Mouse (Mus musculus) forebrain, embryonic 11.5 days (tissue): ENCODE results near the gene Ctsl. TPM values are rescaled to one million over a fixed set of nuclear protein-coding genes. Genes with fewer than 3 reads are reported as not detected.

Experiments
- ATAC-seq: fragments of 200-750 bp; cut with Nextera tagmentation; replicated peaks from 2 replicates; pipeline ENCODE4 v1.8.0; 2017; ENCODE audit warnings: moderate TSS enrichment; ENCODE audit not compliant: low FRiP score
- DNase-seq: peaks from one replicate; pipeline ENCODE4 v3.0.0-alpha.2; 2017; ENCODE audit warnings: low spot score
- H3K27ac ChIP-seq: fragments of 300-500 bp; sonication (generic); 2 replicates; pipeline ENCODE4 v1.5.1; 2014; ENCODE audit warnings: low read depth, low read length
- H3K27me3 ChIP-seq: fragments of 300-500 bp; sonication (generic); 2 replicates; pipeline ENCODE4 v1.6.1; 2014; ENCODE audit warnings: mild to moderate bottlenecking, low read length, mixed read lengths; ENCODE audit not compliant: control insufficient read depth, insufficient read depth
- H3K36me3 ChIP-seq: fragments of 300-500 bp; sonication (generic); 2 replicates; pipeline ENCODE4 v1.6.1; 2014; ENCODE audit warnings: mild to moderate bottlenecking, low read length, moderate library complexity, mixed read lengths; ENCODE audit not compliant: control insufficient read depth, insufficient read depth
- H3K4me1 ChIP-seq: fragments of 300-500 bp; sonication (generic); replicated peaks from 2 replicates; pipeline ENCODE4 v1.6.1; 2014; ENCODE audit warnings: low read length, mixed read lengths; ENCODE audit not compliant: control insufficient read depth, insufficient read depth
- H3K4me2 ChIP-seq: fragments of 300-500 bp; sonication (generic); 2 replicates; pipeline ENCODE4 v1.6.1; 2014; ENCODE audit warnings: low read depth, mild to moderate bottlenecking, low read length, moderate library complexity, mixed read lengths; ENCODE audit not compliant: severe bottlenecking
- H3K4me3 ChIP-seq: fragments of 300-500 bp; sonication (generic); 2 replicates; pipeline ENCODE4 v1.5.1; 2014; ENCODE audit warnings: low read depth, low read length
- H3K9ac ChIP-seq: fragments of 300-500 bp; sonication (generic); 2 replicates; pipeline ENCODE4 v1.6.1; 2014; ENCODE audit warnings: low read length
- H3K9me3 ChIP-seq: fragments of 300-500 bp; sonication (generic); 2 replicates; pipeline ENCODE4 v1.6.1; 2016; ENCODE audit warnings: low read length, mixed read lengths; ENCODE audit not compliant: control insufficient read depth
- WGBS: fragments of 180-500 bp; shearing (Covaris S2); extraction: QIAGEN DNeasy Blood & Tissue Kit; methylation state at CpG from one replicate; pipeline ENCODE4 v1.1.7; 2014; 5-methylcytosine and 5-hydroxymethylcytosine counted together
- polyA plus RNA-seq: library from polyadenylated mRNA; unstranded; fragments of >200 nt; fragmentation: Nextera tagmentation; extraction: Ambion mirVana; gene quantifications from 2 replicates; pipeline ENCODE4 v1.2.1, GENCODE M21; 2014

The Ctsl gene
- polyA plus RNA-seq, 1 experiment from 2014 or later: 122 TPM

DNA sequence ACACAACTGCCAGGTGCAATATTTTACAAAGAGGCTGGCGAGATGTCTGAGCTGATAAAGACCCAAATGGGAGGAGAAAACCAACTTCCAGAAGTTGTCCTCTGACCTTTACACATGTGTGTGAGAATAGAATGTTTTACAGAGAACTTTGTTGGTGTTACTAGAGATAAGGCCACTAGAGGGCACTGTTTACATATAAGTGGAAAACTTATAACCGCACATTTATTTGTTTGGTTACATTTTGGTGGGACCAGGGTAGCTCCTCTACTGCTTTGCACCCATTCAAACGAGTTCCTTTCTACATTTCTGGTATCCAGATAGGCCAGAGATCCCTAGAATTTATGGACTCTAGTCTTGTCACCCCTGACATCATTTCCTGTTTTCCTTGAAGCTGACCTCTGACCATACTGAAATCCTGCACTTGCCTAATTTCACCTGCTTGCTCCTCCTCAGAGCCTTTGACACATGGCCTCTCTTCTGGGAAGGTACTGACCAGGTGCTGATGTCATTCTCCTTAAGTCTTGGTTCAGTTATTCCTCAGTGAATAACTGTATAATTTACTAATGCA is 55.1 kb downstream of the Ctsl start:
- no peak overlapping the region for H3K9ac ChIP-seq
- H3K27ac ChIP-seq: no peak overlapping the region
- no peak overlapping the region for H3K4me2 ChIP-seq
- no peaks in the 10 kb centered on the region for H3K27me3 ChIP-seq
- DNase-seq (no peak), ATAC-seq (no peak)
- H3K4me1 ChIP-seq: no peaks in the 10 kb centered on the region
- no peaks in the 10 kb centered on the region for H3K9me3 ChIP-seq
- H3K4me3 ChIP-seq: no peak overlapping the region
- WGBS: 2% methylated on average over 3 of the region's 3 CpGs
- no peaks in the 10 kb centered on the region for H3K36me3 ChIP-seq

DNA sequence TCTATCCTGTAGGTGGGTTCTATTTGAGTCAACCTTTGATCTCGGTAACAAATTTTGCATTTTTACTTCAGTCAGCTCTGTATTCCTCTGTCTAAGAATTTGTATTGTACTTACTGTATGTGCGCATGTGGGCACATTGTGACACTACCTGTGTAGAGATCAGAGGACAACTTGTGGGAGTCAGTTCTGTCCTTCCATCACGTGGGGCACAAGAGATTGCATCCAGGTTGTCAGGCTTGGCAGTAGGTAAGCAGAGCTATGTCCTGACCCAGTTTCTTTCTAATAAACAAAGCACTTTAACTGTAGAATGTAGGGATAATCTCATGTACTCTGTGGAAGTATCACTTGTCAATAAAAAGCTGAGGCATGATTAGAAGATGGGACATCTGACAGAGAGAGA is 56.6 kb downstream of the Ctsl start:
- DNase-seq: no peak
- WGBS: 75% methylated on average over 3 of the region's 3 CpGs
- no peak overlapping the region for H3K27ac ChIP-seq

GRCm38 (mm10) chr13:64312916-64313289 is 57.8 kb downstream of the Ctsl start:
- Histone ChIP-seq H3K4me3 (peak overlapping the region; percentile 65), H3K9ac (peak overlapping the region; percentile 4; the same call in 1 of the 2 replicates), H3K4me1 (no peaks in the 10 kb centered on the region), H3K27ac (no peak overlapping the region), H3K27me3 (no peaks in the 10 kb centered on the region), H3K4me2 (peak overlapping the region; percentile 54), H3K9me3 (no peaks in the 10 kb centered on the region), H3K36me3 (no peaks in the 10 kb centered on the region)
- no peak for DNase-seq
- ATAC-seq: peak; percentile 52; the same call in 1 of the 2 replicates
- 0% methylated on average over 2 of the region's 2 CpGs for WGBS

More for the DNA sequence above, 56.6 kb downstream of the Ctsl start:
- H3K4me3 ChIP-seq: no peak overlapping the region
- no peak overlapping the region for H3K4me2 ChIP-seq
- H3K4me1 ChIP-seq: no peaks in the 10 kb centered on the region
- no peaks in the 10 kb centered on the region for H3K9me3 ChIP-seq
- ATAC-seq: no peak
- no peak overlapping the region for H3K9ac ChIP-seq
- no peaks in the 10 kb centered on the region for H3K36me3 ChIP-seq
- no peaks in the 10 kb centered on the region for H3K27me3 ChIP-seq

GRCm38 (mm10) chr13:64312024-64312915 is 58.4 kb downstream of the Ctsl start, which contains the start of gene Aaed1:
TSS of gene Aaed1 (minus strand) at chr13:64312710.
- H3K4me1 ChIP-seq: no peaks in the 10 kb centered on the region
- no peaks in the 10 kb centered on the region for H3K9me3 ChIP-seq
- H3K4me3 ChIP-seq: peak within 1 kb of the TSS; percentile 65

DNA sequence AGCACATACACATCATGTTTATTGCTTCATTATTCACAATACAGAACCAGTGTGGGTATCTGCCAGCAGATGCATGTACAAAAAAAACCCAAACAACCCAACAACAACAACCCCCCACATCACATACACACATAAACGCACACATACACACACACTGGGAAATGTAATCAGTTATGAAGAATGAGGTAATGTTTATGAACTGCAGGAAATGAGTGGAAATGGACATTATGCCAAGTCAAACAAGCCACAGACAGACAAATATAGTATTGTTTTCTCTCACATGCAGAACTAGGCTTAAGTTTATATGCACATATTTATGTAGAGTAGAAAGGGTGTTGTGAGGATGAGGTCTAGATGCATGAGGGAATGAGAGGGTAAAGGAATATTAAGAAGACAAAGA is 59.4 kb downstream of the Ctsl start:
- no peaks in the 10 kb centered on the region for H3K27me3 ChIP-seq
- ATAC-seq (no peak), DNase-seq (no peak)
- WGBS: 90% methylated on average over 1 of the region's 1 CpGs
- no peaks in the 10 kb centered on the region for H3K4me1 ChIP-seq
- H3K4me2 ChIP-seq: no peak overlapping the region
- no peaks in the 10 kb centered on the region for H3K36me3 ChIP-seq
- H3K9ac ChIP-seq: no peak overlapping the region
- no peak overlapping the region for H3K4me3 ChIP-seq
- H3K9me3 ChIP-seq: no peaks in the 10 kb centered on the region
- no peak overlapping the region for H3K27ac ChIP-seq

More at GRCm38 (mm10) chr13:64312024-64312915, 58.4 kb downstream of the Ctsl start, which contains the start of gene Aaed1:
- Histone ChIP-seq H3K9ac (peak within 1 kb of the TSS; percentile 65), H3K4me2 (peak within 1 kb of the TSS; percentile 54), H3K36me3 (no peaks in the 10 kb centered on the region), H3K27me3 (no peaks in the 10 kb centered on the region), H3K27ac (peak within 1 kb of the TSS; percentile 84)
- peak; percentile 92 for ATAC-seq
- DNase-seq: peak; percentile 98
- WGBS: 1% methylated on average over 71 of the region's 74 CpGs

DNA sequence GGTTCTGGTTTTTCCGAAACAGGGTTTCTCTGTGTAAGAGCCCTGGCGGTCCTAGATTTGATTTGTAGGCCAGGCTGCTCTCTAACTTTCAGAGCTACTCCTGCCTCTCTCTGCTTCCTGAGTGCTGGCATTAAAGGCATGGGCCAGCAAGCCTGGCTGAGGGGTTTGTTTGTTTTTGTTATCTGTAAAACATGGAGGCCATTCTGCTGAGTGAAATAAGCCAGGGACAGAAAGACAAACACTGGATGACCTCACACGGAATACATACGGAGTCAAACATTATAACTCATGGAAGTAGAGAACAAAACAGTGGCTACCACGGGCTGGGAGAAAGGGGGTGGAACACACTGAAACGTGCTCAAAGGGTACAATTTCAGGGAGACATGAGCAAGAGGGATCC is 60.1 kb downstream of the Ctsl start:
- Histone ChIP-seq H3K36me3 (no peaks in the 10 kb centered on the region), H3K9ac (no peak overlapping the region), H3K4me3 (no peak overlapping the region), H3K4me1 (no peaks in the 10 kb centered on the region), H3K9me3 (no peaks in the 10 kb centered on the region), H3K4me2 (no peak overlapping the region), H3K27me3 (no peaks in the 10 kb centered on the region), H3K27ac (no peak overlapping the region)
- WGBS: 91% methylated on average over 6 of the region's 6 CpGs
- DNase-seq (no peak), ATAC-seq (no peak)

- 84% methylated on average over 11 of the region's 11 CpGs for WGBS
These were observed 60.8 kb downstream of the Ctsl start for GRCm38 (mm10) chr13:64309842-64310241.

More at GRCm38 (mm10) chr13:64309842-64310241, 60.8 kb downstream of the Ctsl start:
- no peak overlapping the region for H3K27ac ChIP-seq
- no peak overlapping the region for H3K9ac ChIP-seq
- H3K27me3 ChIP-seq: no peaks in the 10 kb centered on the region
- ATAC-seq (no peak), DNase-seq (no peak)
- H3K36me3 ChIP-seq: no peaks in the 10 kb centered on the region
- no peak overlapping the region for H3K4me3 ChIP-seq
- H3K4me2 ChIP-seq: no peak overlapping the region
- no peaks in the 10 kb centered on the region for H3K9me3 ChIP-seq
- no peaks in the 10 kb centered on the region for H3K4me1 ChIP-seq
